Mouse (Mus musculus) embryonic fibroblast, embryonic 13.5 days (primary cell): ENCODE results near the gene Wapl. TPM values are rescaled to one million over a fixed set of nuclear protein-coding genes. Genes with fewer than 3 reads are reported as not detected.

Experiments
- H3K27ac ChIP-seq: 2 replicates; pipeline ENCODE4 v1.5.1; 2012; ENCODE audit warnings: low read length, control low read depth, inconsistent platforms; ENCODE audit not compliant: insufficient read depth
- H3K4me1 ChIP-seq: 2 replicates; pipeline ENCODE4 v1.6.1; 2011; ENCODE audit warnings: low read length; ENCODE audit not compliant: control insufficient read depth, insufficient read depth
- H3K4me3 ChIP-seq: 2 replicates; pipeline ENCODE4 v1.5.1; 2011; ENCODE audit warnings: mild to moderate bottlenecking, control low read depth, low read length; ENCODE audit not compliant: insufficient read depth
- CTCF ChIP-seq: IDR thresholded peaks from 2 replicates; pipeline ENCODE4 v1.5.1; 2011; ENCODE audit warnings: mild to moderate bottlenecking, control low read depth, low read length, moderate library complexity, borderline replicate concordance; ENCODE audit not compliant: insufficient read depth
- POLR2A ChIP-seq: IDR thresholded peaks from 2 replicates; pipeline ENCODE4 v1.6.1; 2011; ENCODE audit warnings: low read depth, mild to moderate bottlenecking, control low read depth, low read length, moderate library complexity
- polyA plus RNA-seq: library from polyadenylated mRNA; stranded (reverse); fragments of >200 nt; gene quantifications from 2 replicates; pipeline ENCODE4 v1.2.4, GENCODE M21; 2011; ENCODE audit warnings: low read depth; ENCODE audit not compliant: missing spikeins, insufficient read length

The Wapl gene
- polyA plus RNA-seq, 1 experiment = 74.1 TPM

- no peak overlapping the region for H3K4me3 ChIP-seq
- no peak for TF ChIP-seq POLR2A
- no peak for TF ChIP-seq CTCF
- no peaks in the 10 kb centered on the region for H3K4me1 ChIP-seq
- no peak overlapping the region for H3K27ac ChIP-seq
Observed at GRCm38 (mm10) chr14:34755731-34756130, 82.0 kb downstream of the Wapl start.

DNA sequence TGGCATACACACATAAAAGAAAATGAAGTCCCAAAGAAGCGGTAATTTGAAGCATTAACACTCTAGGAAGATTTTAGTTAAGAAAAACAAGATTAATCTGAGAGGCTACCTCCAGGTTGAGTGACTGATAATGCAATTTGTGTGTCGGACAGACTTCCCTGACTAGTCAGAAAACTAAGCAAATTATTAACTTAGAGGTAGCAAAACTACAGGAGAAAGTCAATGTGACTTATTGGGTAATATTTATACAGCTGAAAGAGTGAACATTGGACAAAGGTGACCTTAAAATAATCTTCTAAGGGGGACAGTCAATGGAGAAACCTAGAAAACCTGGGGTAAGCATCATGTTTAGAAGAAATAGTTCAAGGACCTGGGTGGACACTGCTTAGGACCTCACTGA is 86.2 kb downstream of the Wapl start:
- no peak overlapping the region for H3K4me3 ChIP-seq
- peaks cover 13% of the 10 kb centered on the region for H3K4me1 ChIP-seq
- TF ChIP-seq POLR2A (no peak), CTCF (no peak)
- no peak overlapping the region for H3K27ac ChIP-seq

GRCm38 (mm10) chr14:34761082-34761959 is 87.6 kb downstream of the Wapl start:
- TF ChIP-seq POLR2A (no peak), CTCF (no peak)

DNA sequence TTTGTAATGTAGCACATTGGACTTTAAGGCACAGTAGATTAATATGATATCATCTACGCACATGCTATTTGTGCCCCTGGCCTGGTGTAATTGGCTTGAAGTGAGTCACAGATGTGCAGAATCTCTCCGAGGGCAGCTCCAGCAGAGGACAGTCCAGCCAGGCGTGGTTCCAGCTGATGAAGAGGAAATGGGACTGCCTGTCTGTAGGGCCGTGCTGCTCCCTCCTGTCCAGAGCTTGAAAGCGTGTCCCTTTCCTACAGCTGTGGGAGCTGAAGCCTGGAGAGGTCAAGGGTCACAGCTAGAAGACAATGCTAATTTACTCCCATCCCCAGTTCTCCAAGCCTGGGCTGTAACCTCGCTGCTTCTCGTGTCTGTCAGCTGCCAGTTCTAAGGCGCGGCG is 89.0 kb downstream of the Wapl start:
- Histone ChIP-seq H3K4me3 (no peak overlapping the region), H3K27ac (no peak overlapping the region), H3K4me1 (peaks cover 13% of the 10 kb centered on the region)
- TF ChIP-seq CTCF = no peak
- TF ChIP-seq POLR2A = no peak

More at GRCm38 (mm10) chr14:34761082-34761959, 87.6 kb downstream of the Wapl start:
- Histone ChIP-seq H3K4me3 (no peak overlapping the region), H3K27ac (no peak overlapping the region), H3K4me1 (peaks cover 13% of the 10 kb centered on the region)

- peak overlapping the region; percentile 21; the same call in 1 of the 2 replicates for H3K27ac ChIP-seq
- H3K4me1 ChIP-seq = peaks cover 13% of the 10 kb centered on the region
- TF ChIP-seq CTCF (no peak), POLR2A (no peak)
Observed at GRCm38 (mm10) chr14:34763771-34764539, 90.2 kb downstream of the Wapl start.

GRCm38 (mm10) chr14:34764908-34765307 is 91.2 kb downstream of the Wapl start:
- TF ChIP-seq CTCF = no peak
- Histone ChIP-seq H3K4me1 (peaks cover 13% of the 10 kb centered on the region), H3K27ac (no peak overlapping the region), H3K4me3 (no peak overlapping the region)

More at GRCm38 (mm10) chr14:34763771-34764539, 90.2 kb downstream of the Wapl start:
- no peak overlapping the region for H3K4me3 ChIP-seq

- no peak overlapping the region for H3K4me3 ChIP-seq
- no peak overlapping the region for H3K27ac ChIP-seq
- TF ChIP-seq POLR2A = no peak
- no peak for TF ChIP-seq CTCF
- H3K4me1 ChIP-seq = peaks cover 13% of the 10 kb centered on the region
Observed at GRCm38 (mm10) chr14:34765380-34765779, 91.7 kb downstream of the Wapl start.

DNA sequence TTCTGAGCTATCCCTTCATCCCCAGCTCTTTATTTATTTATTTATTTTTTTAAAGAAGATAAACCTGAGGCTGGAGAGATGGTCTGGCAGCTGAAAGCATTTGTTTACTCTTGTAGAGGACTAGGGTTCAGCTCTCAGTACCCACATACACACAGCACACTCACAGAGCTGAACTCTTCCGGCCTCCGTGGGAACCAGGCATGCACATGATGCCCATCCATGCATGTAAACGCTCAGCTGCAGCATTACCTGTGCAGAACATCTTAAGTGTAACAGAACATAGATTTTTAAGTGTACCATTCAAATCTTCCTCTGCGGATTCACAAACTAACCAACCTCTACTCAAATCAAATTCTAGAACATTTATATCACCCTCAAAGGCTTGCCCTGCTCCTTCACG is 92.5 kb downstream of the Wapl start:
- peaks cover 13% of the 10 kb centered on the region for H3K4me1 ChIP-seq
- no peak overlapping the region for H3K27ac ChIP-seq
- TF ChIP-seq POLR2A = no peak
- no peak for TF ChIP-seq CTCF

DNA sequence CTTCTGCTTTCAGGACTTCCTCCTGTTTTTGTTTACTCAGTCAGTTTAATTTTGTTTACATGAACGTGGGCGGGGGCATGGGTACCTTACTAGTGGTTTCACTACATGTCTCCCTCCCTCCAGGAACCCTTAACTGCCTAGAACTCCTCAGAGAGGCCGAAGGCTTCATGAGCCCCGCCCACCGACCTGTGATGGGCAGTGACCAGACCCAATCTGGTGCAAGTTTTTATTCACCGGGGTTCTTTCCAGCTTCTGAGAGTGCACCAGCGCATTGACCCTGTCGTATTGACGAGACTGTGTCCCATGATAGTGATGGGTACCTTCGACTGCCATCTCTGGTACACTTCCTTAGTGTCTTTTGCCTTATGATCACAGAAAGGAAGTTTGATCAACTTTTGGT is 94.6 kb downstream of the Wapl start:
- H3K4me1 ChIP-seq = peaks cover 8% of the 10 kb centered on the region; the same call in 1 of the 2 replicates
- no peak overlapping the region for H3K27ac ChIP-seq
- TF ChIP-seq CTCF (no peak), POLR2A (no peak)
- peak overlapping the region; percentile 20 for H3K4me3 ChIP-seq

More for the DNA sequence above, 92.5 kb downstream of the Wapl start:
- H3K4me3 ChIP-seq = no peak overlapping the region

DNA sequence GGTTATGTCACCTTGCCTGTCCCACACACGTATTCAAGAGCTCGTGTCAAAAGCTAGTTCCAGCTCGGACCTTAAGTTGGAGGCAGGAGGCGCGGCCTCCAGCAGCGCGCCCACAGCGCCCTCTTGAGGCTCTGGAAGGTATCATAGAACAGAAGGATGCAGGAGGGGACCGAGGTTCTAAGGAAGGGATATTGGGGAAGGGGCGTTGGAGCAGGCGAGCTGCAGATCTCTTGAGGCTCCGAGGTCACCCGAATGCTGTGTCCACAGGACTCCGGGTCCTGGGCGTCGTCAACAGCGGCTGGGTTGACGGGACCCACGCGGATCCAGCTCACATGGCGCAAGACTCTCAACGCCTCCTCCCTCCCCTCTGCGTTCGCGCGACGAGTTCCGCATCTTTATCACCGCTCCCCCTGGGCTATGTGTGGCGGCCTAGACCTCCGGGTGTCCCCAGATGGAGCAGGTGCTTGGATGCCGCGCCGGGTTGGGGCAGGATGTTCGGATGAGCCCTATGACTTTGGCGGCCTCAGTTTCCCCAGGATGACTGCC is 95.4 kb downstream of the Wapl start:
- peaks cover 4% of the 10 kb centered on the region; the same call in 1 of the 2 replicates for H3K4me1 ChIP-seq
- no peak for TF ChIP-seq POLR2A
- TF ChIP-seq CTCF = peak; percentile 84
- H3K27ac ChIP-seq = no peak overlapping the region
- H3K4me3 ChIP-seq = peak overlapping the region; percentile 38
